Mouse (Mus musculus) kidney, adult 2 months (tissue): Measurements from ENCODE around the gene Acsl3. TPM values are rescaled to one million over a fixed set of nuclear protein-coding genes. Genes with fewer than 3 reads are reported as not detected.
A peak's percentile ranks its signal among the peaks of the same experiment; 100 is the strongest.

Experiments used
- DNase-seq: peaks from one replicate; pipeline ENCODE4 v3.0.0; 2021
- H3K27ac ChIP-seq: fragments of 200-500 bp; 2 replicates; pipeline ENCODE4 v1.5.1; 2012; ENCODE audit warnings: low read depth, low read length, control low read depth, inconsistent platforms; ENCODE audit not compliant: insufficient read depth
- H3K27me3 ChIP-seq: fragments of 200-500 bp; replicated peaks from 2 replicates; pipeline ENCODE4 v1.6.1; 2012; ENCODE audit warnings: mild to moderate bottlenecking, moderate library complexity, low read length, inconsistent platforms; ENCODE audit not compliant: control insufficient read depth, insufficient read depth
- H3K36me3 ChIP-seq: fragments of 200-500 bp; 2 replicates; pipeline ENCODE4 v1.6.1; 2012; ENCODE audit warnings: mild to moderate bottlenecking, moderate library complexity, low read length, inconsistent platforms; ENCODE audit not compliant: control insufficient read depth, insufficient read depth
- H3K4me1 ChIP-seq: fragments of 200-500 bp; 2 replicates; pipeline ENCODE4 v1.6.1; 2011; ENCODE audit warnings: low read length; ENCODE audit not compliant: control insufficient read depth, insufficient read depth
- H3K4me3 ChIP-seq: fragments of 200-500 bp; 2 replicates; pipeline ENCODE4 v1.5.1; 2011; ENCODE audit warnings: mild to moderate bottlenecking, low read depth, low read length, control low read depth; ENCODE audit not compliant: insufficient read depth
- CTCF ChIP-seq: fragments of 200-500 bp; conservative IDR thresholded peaks from 2 replicates; pipeline ENCODE4 v1.5.1; 2011; ENCODE audit warnings: low read depth, mild to moderate bottlenecking, control low read depth, low read length, moderate library complexity, mixed read lengths; ENCODE audit not compliant: insufficient read depth, insufficient read length
- POLR2A ChIP-seq: fragments of 200-500 bp; IDR thresholded peaks from one replicate; pipeline ENCODE4 v1.6.1; 2011; ENCODE audit warnings: low read depth, low read length, control low read depth
- WGBS: fragments of 180-500 bp; shearing (Covaris S2); methylation state at CpG from one replicate; pipeline ENCODE4 v1.1.7; 2018; 5-methylcytosine and 5-hydroxymethylcytosine counted together
- polyA plus RNA-seq: library from polyadenylated mRNA; depleted of rRNA; stranded (reverse); fragments of >200 nt; gene quantifications from 2 replicates; pipeline ENCODE4 v1.2.3, GENCODE M21; 2012

Gene Acsl3
- polyA plus RNA-seq, 1 experiment, result 12.9 TPM

DNA sequence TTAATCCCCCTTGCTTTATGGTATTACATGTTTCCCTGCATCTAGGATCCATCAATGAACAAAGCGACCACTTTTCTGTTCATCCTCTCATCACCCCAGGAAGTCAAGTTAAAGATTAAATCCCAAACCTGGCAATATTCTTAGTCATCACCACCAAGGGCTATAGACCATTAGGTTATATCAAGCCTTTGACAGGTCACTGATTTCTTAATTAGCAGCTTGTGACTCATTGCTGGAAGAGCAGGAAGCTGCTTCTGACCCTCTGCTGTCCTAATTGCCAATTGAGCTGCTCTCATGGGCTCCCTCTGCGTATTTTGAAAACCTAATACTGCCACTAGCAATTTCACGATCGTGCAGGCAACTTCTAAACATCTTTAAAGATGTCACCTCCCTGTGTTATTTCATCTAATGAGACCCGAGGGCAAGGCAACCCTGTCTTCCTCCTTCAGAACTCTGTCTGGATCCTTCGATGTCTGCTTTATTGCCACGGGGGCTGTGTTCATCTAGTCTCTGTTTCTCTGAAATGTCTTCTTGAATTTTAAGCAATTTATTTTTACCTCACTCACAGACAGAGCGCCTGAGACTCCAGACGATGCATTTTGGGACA, 72.6 kb downstream of the Acsl3 start:
- peak; percentile 31 for DNase-seq
- no peak overlapping the region for H3K27ac ChIP-seq
- H3K27me3 ChIP-seq, result no peaks in the 10 kb centered on the region
- H3K4me3 ChIP-seq, result no peak overlapping the region
- WGBS, result 38% methylated on average over 9 of the region's 9 CpGs
- no peaks in the 10 kb centered on the region for H3K36me3 ChIP-seq
- TF ChIP-seq POLR2A (no peak), CTCF (no peak)
- no peaks in the 10 kb centered on the region for H3K4me1 ChIP-seq

DNA sequence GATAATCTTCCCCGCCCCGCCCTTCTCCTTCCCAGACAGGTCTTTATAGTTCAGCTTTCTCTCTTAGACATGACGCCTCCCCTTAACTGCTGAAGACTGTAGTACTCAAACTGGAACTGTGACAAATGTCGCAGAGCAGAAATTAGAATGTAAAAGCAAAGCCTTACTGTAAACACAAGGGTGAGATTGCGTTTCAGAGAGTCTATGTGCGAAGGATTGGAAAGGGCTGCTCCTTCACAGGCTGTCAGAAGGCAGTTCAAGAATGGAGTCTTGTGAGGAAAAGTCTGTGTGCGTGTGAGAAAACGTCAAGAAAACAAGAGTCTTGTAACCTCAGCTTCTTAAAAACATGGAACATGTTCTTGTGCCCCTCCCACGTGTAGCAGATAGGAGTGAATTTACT, 74.7 kb downstream of the Acsl3 start:
- DNase-seq, result no peak
- H3K4me1 ChIP-seq, result no peaks in the 10 kb centered on the region
- no peak overlapping the region for H3K4me3 ChIP-seq
- no peaks in the 10 kb centered on the region for H3K27me3 ChIP-seq
- no peak overlapping the region for H3K27ac ChIP-seq
- H3K36me3 ChIP-seq, result no peaks in the 10 kb centered on the region
- TF ChIP-seq CTCF (no peak), POLR2A (no peak)
- 89% methylated on average over 9 of the region's 9 CpGs for WGBS

DNA sequence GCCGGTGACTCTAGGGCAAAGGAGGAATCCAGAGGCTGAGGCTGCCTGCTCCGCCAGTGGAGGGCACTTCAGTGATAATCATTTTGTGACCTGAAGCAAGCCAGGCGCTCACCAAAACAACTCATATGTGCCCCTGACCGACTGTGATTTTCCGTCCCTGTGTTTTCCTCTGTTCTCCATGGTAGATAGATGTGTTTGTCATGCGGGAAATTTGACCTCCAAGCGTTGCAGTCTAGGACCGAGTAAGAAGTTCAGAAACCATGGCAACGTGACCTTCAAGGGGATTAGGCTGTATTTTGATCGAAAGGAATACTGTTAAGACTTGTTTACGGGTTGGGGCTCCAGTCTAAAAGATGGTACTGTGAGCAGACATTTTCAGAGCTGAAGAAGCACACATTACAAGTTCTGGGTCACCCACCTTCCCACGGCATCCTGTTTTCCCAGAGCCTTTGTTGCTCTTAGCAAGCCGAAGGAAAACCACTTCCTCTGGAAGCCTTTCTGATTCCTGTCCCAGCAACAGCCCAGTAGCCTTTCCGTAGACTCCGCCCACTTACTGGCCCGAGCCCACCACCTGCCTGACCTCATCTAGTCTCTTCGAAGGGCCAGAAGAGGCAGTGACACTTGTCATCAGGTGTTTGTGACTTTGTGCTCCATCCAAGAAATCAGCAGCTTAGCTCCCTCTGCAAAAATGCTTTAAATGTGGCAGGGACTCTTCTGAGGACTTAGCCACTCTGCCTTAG, 76.8 kb downstream of the Acsl3 start:
- no peak overlapping the region for H3K4me3 ChIP-seq
- H3K4me1 ChIP-seq, result no peaks in the 10 kb centered on the region
- no peak for DNase-seq
- H3K36me3 ChIP-seq, result no peaks in the 10 kb centered on the region
- 41% methylated on average over 17 of the region's 17 CpGs for WGBS
- no peaks in the 10 kb centered on the region for H3K27me3 ChIP-seq
- TF ChIP-seq CTCF (no peak), POLR2A (no peak)
- H3K27ac ChIP-seq, result peak overlapping the region; percentile 32; the same call in 1 of the 2 replicates

DNA sequence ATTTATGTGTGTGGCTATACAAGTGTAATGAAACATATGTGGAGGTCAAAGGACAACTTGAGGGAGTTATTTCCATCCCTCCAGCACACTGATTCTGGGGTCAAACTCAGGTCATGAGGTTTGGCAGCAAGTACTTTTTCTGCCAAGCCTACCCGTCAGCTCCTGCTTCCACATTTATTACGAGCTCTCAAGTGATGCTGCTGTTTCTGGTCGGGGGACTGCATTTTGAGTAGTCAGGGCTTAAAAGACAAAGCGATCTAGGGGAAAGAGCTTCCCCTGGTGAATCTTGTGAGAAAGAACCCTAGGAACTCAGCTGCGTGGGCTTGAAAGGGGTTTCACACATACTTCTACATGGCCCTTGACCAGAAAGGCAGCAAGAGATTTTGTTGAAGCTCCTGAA, 80.0 kb downstream of the Acsl3 start:
- TF ChIP-seq POLR2A, result no peak
- TF ChIP-seq CTCF, result no peak
- Histone ChIP-seq H3K36me3 (no peaks in the 10 kb centered on the region), H3K4me1 (no peaks in the 10 kb centered on the region), H3K4me3 (no peak overlapping the region), H3K27ac (no peak overlapping the region), H3K27me3 (no peaks in the 10 kb centered on the region)
- 63% methylated on average over 5 of the region's 5 CpGs for WGBS
- DNase-seq, result no peak

DNA sequence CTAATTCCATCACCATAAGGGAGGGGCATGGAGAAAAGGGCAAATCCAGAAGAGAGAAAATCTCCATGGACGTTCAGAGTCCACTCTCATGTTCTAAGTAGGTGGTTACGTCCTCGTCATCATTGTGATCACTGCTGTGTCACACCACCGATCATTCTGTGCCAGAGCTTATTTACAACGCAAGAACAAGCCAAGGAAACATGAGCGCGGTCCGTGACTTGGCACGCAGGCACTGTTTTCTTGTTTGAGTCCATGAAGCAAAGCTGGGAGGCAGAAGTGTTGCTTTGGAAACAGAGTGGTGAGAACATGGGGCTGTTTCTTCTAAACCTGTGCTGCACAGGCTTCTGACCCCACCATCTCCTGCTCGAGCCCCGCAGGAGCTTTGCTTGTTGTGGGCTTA, 83.1 kb downstream of the Acsl3 start:
- peak; percentile 50 for DNase-seq
- Histone ChIP-seq H3K36me3 (no peaks in the 10 kb centered on the region), H3K27ac (no peak overlapping the region), H3K27me3 (no peaks in the 10 kb centered on the region), H3K4me1 (no peaks in the 10 kb centered on the region), H3K4me3 (no peak overlapping the region)
- no peak for TF ChIP-seq CTCF
- TF ChIP-seq POLR2A, result no peak
- WGBS, result 77% methylated on average over 11 of the region's 11 CpGs

- no peak for DNase-seq
- no peak for TF ChIP-seq CTCF
- no peak for TF ChIP-seq POLR2A
- Histone ChIP-seq H3K4me1 (no peaks in the 10 kb centered on the region), H3K36me3 (no peaks in the 10 kb centered on the region), H3K4me3 (no peak overlapping the region), H3K27ac (no peak overlapping the region), H3K27me3 (no peaks in the 10 kb centered on the region)
- WGBS, result 82% methylated on average over 12 of the region's 12 CpGs
These were observed 84.6 kb downstream of the Acsl3 start for GRCm38 (mm10) chr1:78742198-78742597.

DNA sequence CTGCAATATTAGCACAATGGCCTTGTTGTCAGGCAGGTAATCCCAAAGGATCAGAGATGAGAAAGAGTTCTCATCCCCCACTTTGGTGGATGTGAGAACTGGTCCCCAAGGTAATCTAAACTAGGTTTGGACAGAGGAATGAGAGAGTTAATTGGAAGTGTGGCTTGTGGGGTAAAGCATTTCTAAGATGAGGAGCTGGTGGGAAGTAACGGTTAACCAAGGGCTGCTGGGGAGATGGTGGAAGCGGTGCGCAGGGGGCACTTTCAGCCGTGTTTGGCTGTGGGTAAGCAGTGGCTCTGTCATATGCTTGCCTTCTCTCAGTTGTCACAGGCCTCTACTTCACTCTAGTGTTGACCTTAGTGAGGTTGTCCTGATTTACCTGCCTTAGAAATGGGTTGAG, 85.7 kb downstream of the Acsl3 start:
- no peak for DNase-seq
- Histone ChIP-seq H3K27me3 (no peaks in the 10 kb centered on the region), H3K27ac (no peak overlapping the region), H3K4me1 (no peaks in the 10 kb centered on the region), H3K4me3 (no peak overlapping the region), H3K36me3 (no peaks in the 10 kb centered on the region)
- WGBS, result 91% methylated on average over 4 of the region's 4 CpGs
- TF ChIP-seq POLR2A, result no peak
- no peak for TF ChIP-seq CTCF
